Mouse (Mus musculus): ENCODE results near the gene Med22. TPM values are rescaled to one million over a fixed set of nuclear protein-coding genes. Genes with fewer than 3 reads are reported as not detected.

Gene Med22
- 5.4 TPM for polyA plus RNA-seq (2014; fragmentation: Illumina TruSeq; extraction: RNeasy Lipid Tissue Mini Kit (QIAGEN cat#74804); ENCODE audit: low replicate concordance)

DNA sequence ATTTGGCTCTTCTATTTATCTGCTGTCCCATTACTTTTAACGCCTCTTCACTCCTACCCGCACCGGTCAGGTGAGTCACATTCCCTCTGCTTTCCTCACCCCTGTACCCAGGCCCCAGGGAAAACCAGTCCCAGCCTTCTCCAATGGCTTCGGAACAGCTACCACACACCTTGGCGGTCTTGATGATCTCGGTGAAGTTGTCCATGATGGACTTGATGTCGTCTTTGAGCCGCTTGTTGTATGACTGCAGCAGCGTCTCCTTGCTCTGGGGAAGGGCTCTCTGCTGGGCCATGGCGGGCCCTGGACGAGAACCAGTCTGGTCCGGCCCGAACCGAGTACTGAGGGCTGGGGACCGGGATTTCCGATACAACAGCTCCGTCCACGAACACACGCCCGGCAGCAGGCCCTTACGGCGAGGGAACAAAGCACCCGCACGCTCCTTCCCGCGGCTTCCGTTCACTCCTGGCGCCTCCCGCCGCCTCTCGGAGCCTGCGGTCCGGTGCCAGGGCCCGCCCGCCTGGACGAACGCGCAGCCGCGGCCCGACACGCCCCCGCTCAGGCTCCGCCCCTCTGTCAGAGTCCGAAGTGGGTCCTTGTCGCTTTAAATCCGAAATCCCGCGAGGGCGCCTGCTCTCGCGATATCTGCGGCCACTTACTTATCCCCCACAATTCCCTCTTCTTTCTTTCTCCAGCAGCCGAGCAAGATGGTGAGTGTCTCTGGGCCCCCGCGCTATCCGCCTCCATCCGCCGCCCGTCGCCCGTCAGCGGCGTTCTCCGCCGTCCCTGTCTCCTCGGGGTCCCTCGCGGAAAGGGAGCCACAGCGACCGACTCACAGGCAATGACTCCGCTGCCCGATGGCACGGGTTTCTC is at the start of gene Med22, which contains the start of gene Rpl7a:
TSS of gene Med22 (minus strand) at position 554 of the 870 bp plus-strand sequence.
TSS of gene Rpl7a (plus strand) at position 641 of the 870 bp plus-strand sequence.

DNA sequence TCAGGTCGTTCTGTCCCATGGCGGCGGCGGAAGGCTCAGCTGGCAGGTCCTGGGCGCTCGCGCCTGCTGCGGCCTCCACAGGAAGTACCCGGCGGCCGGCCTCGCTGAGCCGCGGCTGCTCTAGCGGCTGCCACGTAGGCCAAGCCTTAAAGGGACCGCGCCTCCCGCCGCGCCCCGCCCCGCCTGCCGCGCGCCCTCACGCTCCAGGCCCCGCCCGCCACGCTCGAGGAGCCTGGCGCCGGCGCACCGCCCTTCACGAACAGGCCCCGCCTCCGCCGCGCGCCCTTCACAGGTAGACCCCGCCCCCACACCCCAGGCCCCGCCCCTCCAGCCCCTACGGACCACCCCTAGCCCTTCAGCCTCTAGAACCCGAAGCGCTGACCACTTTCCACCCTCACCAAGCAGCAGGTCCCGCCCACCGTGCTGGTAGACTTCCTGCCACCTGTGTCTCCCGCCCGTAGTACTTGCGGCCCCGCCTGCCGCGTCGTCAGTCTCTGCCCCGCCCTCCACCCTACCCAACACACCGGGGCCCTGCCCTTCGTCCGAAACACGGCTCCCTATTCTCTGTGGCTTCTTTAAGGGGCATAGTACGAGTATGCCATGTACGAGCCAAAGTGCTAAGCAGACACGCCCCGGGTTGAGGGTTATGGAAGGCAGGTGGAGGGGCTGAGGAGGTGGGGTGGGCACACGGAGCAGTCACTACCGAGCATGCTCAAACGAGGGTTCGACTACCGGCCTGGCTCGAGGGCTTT is 23.0 kb upstream of the Med22 start, which contains the start of the genes Surf4 and Stkld1:
TSS of gene Surf4 (minus strand) at position 625 of the 752 bp plus-strand sequence.
TSS of gene Stkld1 (plus strand) at position 744 of the 752 bp plus-strand sequence.

DNA sequence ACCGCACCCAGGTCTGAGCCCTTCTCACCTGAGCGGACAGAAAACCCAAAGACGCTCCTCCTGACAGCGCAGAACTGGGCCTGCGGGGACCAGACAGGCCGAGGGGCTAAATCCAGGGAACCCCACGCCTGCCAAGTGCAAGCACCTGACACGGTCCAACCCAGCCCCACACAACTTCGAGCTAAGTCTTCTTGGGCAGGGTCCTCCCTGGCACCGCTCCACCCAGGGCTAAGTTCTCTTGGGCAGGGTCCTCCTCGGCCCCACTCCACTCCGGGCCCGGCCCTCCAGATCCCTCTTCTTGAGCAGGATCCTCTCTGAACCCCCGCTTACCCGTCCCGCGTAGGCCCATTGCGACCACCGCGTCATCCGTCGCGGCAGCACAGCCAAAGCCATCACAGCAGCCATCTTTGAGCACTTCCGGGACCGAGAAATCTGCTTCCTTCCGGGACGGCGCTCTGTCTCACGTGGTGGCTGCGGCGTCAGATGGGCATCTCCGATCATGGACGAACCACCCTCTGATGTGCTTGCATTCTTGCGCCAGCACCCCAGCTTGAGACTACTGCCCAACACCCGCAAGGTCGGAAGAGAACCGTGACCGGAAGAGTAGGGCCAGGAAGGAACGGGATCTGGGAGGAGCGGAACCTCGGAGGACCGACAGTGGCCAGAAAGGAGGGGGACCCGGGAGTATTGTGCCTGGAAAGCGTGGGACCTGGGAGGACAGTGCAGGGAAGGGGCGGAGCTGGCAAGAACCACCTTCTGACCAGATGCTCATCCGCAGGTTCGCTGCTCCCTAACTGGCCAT is 5.7 kb upstream of the Med22 start, which contains the start of the genes Surf2 and Surf1:
TSS of gene Surf2 (plus strand) at position 441 of the 802 bp plus-strand sequence.
TSS of gene Surf1 (minus strand) at position 604 of the 802 bp plus-strand sequence.

GRCm38 (mm10) chr2:26902467-26903220 is 7.8 kb downstream of the Med22 start, which contains the start of gene Surf6:
Gene Surf6 (minus strand): TSS chr2:26902879.

GRCm38 (mm10) chr2:26864879-26865278 is 45.6 kb downstream of the Med22 start, which contains the start of gene Abo:
Gene Abo (minus strand): TSS chr2:26864979.

Other genes with a start within 250 kb of the Med22 start
- gene Lcn4, start 239.4 kb downstream of the Med22 start, polyA plus RNA-seq (2014; fragmentation: Illumina TruSeq; extraction: RNeasy Lipid Tissue Mini Kit (QIAGEN cat#74804); ENCODE audit: low replicate concordance) = not detected
- not detected for gene Abo, start 45.7 kb downstream of the Med22 start, polyA plus RNA-seq (2014; fragmentation: Illumina TruSeq; extraction: RNeasy Lipid Tissue Mini Kit (QIAGEN cat#74804); ENCODE audit: low replicate concordance)
- gene Surf6, start 7.8 kb downstream of the Med22 start, polyA plus RNA-seq (2014; fragmentation: Illumina TruSeq; extraction: RNeasy Lipid Tissue Mini Kit (QIAGEN cat#74804); ENCODE audit: low replicate concordance) = 5.5 TPM
- gene Rpl7a, start 87 bp upstream of the Med22 start, polyA plus RNA-seq (2014; fragmentation: Illumina TruSeq; extraction: RNeasy Lipid Tissue Mini Kit (QIAGEN cat#74804); ENCODE audit: low replicate concordance) = 33.3 TPM
- 3.6 TPM for gene Surf2, start 5.7 kb upstream of the Med22 start, polyA plus RNA-seq (2014; fragmentation: Illumina TruSeq; extraction: RNeasy Lipid Tissue Mini Kit (QIAGEN cat#74804); ENCODE audit: low replicate concordance)
- gene Surf1, start 5.9 kb upstream of the Med22 start, polyA plus RNA-seq (2014; fragmentation: Illumina TruSeq; extraction: RNeasy Lipid Tissue Mini Kit (QIAGEN cat#74804); ENCODE audit: low replicate concordance) = 21.3 TPM
- gene Surf4, start 23.3 kb upstream of the Med22 start, polyA plus RNA-seq (2014; fragmentation: Illumina TruSeq; extraction: RNeasy Lipid Tissue Mini Kit (QIAGEN cat#74804); ENCODE audit: low replicate concordance) = 186 TPM
- not detected for gene Stkld1, start 23.4 kb upstream of the Med22 start, polyA plus RNA-seq (2014; fragmentation: Illumina TruSeq; extraction: RNeasy Lipid Tissue Mini Kit (QIAGEN cat#74804); ENCODE audit: low replicate concordance)
- gene Rexo4, start 53.7 kb upstream of the Med22 start, polyA plus RNA-seq (2014; fragmentation: Illumina TruSeq; extraction: RNeasy Lipid Tissue Mini Kit (QIAGEN cat#74804); ENCODE audit: low replicate concordance) = 56.6 TPM
- gene Adamts13, start 62.7 kb upstream of the Med22 start, polyA plus RNA-seq (2014; fragmentation: Illumina TruSeq; extraction: RNeasy Lipid Tissue Mini Kit (QIAGEN cat#74804); ENCODE audit: low replicate concordance) = not detected
- gene Cacfd1, start 99.2 kb upstream of the Med22 start, polyA plus RNA-seq (2014; fragmentation: Illumina TruSeq; extraction: RNeasy Lipid Tissue Mini Kit (QIAGEN cat#74804); ENCODE audit: low replicate concordance) = 14.2 TPM
- not detected for gene Slc2a6, start 117.3 kb upstream of the Med22 start, polyA plus RNA-seq (2014; fragmentation: Illumina TruSeq; extraction: RNeasy Lipid Tissue Mini Kit (QIAGEN cat#74804); ENCODE audit: low replicate concordance)
- not detected for gene Mymk, start 161.5 kb upstream of the Med22 start, polyA plus RNA-seq (2014; fragmentation: Illumina TruSeq; extraction: RNeasy Lipid Tissue Mini Kit (QIAGEN cat#74804); ENCODE audit: low replicate concordance)
- not detected for gene Adamtsl2, start 168.7 kb upstream of the Med22 start, polyA plus RNA-seq (2014; fragmentation: Illumina TruSeq; extraction: RNeasy Lipid Tissue Mini Kit (QIAGEN cat#74804); ENCODE audit: low replicate concordance)
- not detected for gene Fam163b, start 231.8 kb upstream of the Med22 start, polyA plus RNA-seq (2014; fragmentation: Illumina TruSeq; extraction: RNeasy Lipid Tissue Mini Kit (QIAGEN cat#74804); ENCODE audit: low replicate concordance)

Data from small intestine, adult 10 weeks (tissue).